Mouse (Mus musculus) liver, embryonic 14.5 days (tissue): ENCODE data around the gene Gna12.

ENCODE experiments used
- CTCF ChIP-seq: IDR thresholded peaks from 2 replicates; pipeline ENCODE4 v1.5.1; 2016; ENCODE audit warnings: antibody characterized with exemption, low read depth, control low read depth
- EP300 ChIP-seq: IDR thresholded peaks from 2 replicates; pipeline ENCODE4 v1.6.1; 2016; ENCODE audit warnings: antibody characterized with exemption, low read depth

DNA sequence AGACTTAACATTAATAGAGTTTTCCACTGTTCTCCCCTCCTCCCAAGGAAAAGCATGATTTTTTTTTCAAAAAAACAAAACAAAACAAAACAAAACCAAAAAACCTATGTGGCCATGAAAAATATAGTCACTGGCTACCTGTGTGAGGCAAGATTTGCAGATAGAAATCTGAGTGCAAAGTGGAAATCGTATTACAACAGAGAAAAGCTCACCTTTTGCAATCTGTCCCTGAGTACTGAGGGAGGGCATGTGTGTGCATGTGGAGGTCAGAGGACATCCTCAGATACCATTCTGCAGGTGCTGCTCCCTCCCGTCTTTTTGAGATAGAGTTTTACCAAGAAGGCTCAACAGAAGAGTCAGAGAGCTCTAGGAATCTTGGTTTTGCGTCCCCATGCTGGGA is 14.2 kb downstream of the Gna12 start:
- TF ChIP-seq CTCF (no peak), EP300 (no peak)
